Mouse (Mus musculus): ENCODE data around the gene Ifna15.

GRCm38 (mm10) chr4:88530892-88531291, 27.2 kb downstream of the Ifna15 start:
- TF ChIP-seq CTCF (conservative IDR thresholded peaks at IDR 0.05 in 1 of 2, IDR thresholded peaks at IDR 0.05 in 1 of 2; ENCODE audit: low read depth in 2 of 2, low read length in 2 of 2): no peak
- TF ChIP-seq ZKSCAN1 (IDR thresholded peaks at IDR 0.05; ENCODE audit: borderline replicate concordance, low read depth, low read length): no peak
- TF ChIP-seq ZNF384 (IDR thresholded peaks at IDR 0.05; ENCODE audit: low read depth, low read length): no peak
- TF ChIP-seq MYC (IDR thresholded peaks at IDR 0.05; ENCODE audit: low read depth, low read length): no peak
- TF ChIP-seq EP300 (IDR thresholded peaks at IDR 0.05; ENCODE audit: low read length): no peak
- no peak for TF ChIP-seq SMC3 (IDR thresholded peaks at IDR 0.05; ENCODE audit: low read depth, low read length)
- TF ChIP-seq MEF2A (IDR thresholded peaks at IDR 0.05; ENCODE audit: borderline replicate concordance, low read depth, low read length): no peak
- no peak for TF ChIP-seq HCFC1 (IDR thresholded peaks at IDR 0.05; ENCODE audit: low read depth, low read length)

Measured in CH12.LX (cell line).